Mouse (Mus musculus) intestine, embryonic 16.5 days (tissue): Measurements from ENCODE around the gene Sorcs2. TPM values are rescaled to one million over a fixed set of nuclear protein-coding genes. Genes with fewer than 3 reads are reported as not detected.

Source experiments
- ATAC-seq: fragments of 200-750 bp; cut with Nextera tagmentation; 2 replicates; pipeline ENCODE4 v1.8.0; 2017; ENCODE audit warnings: moderate TSS enrichment, moderate library complexity
- H3K27ac ChIP-seq: fragments of 300-500 bp; sonication (generic); 2 replicates; pipeline ENCODE4 v1.5.1; 2014; ENCODE audit warnings: mild to moderate bottlenecking, low read length
- H3K27me3 ChIP-seq: fragments of 300-500 bp; sonication (generic); replicated peaks from 2 replicates; pipeline ENCODE4 v1.6.1; 2014; ENCODE audit warnings: low read length, control low read depth, mixed read lengths; ENCODE audit not compliant: control insufficient read depth, insufficient read depth
- H3K36me3 ChIP-seq: fragments of 300-500 bp; sonication (generic); 2 replicates; pipeline ENCODE4 v1.6.1; 2014; ENCODE audit warnings: low read length, control low read depth; ENCODE audit not compliant: control insufficient read depth, insufficient read depth
- H3K4me1 ChIP-seq: fragments of 300-500 bp; sonication (generic); 2 replicates; pipeline ENCODE4 v1.6.1; 2014; ENCODE audit warnings: low read length, control low read depth, mixed read lengths; ENCODE audit not compliant: control insufficient read depth, insufficient read depth
- H3K4me2 ChIP-seq: fragments of 300-500 bp; sonication (generic); 2 replicates; pipeline ENCODE4 v1.6.1; 2014; ENCODE audit warnings: low read depth, low read length, control low read depth
- H3K4me3 ChIP-seq: fragments of 300-500 bp; sonication (generic); 2 replicates; pipeline ENCODE4 v1.5.1; 2014; ENCODE audit warnings: mild to moderate bottlenecking, low read length
- H3K9ac ChIP-seq: fragments of 300-500 bp; sonication (generic); 2 replicates; pipeline ENCODE4 v1.6.1; 2014; ENCODE audit warnings: low read depth, low read length
- H3K9me3 ChIP-seq: fragments of 300-500 bp; sonication (generic); 2 replicates; pipeline ENCODE4 v1.6.1; 2016; ENCODE audit warnings: low read length, control low read depth; ENCODE audit not compliant: control insufficient read depth
- WGBS: fragments of 180-500 bp; shearing (Covaris S2); extraction: QIAGEN DNeasy Blood & Tissue Kit; methylation state at CpG from one replicate; pipeline ENCODE4 v1.1.7; 2014; 5-methylcytosine and 5-hydroxymethylcytosine counted together
- polyA plus RNA-seq: library from polyadenylated mRNA; unstranded; fragments of >200 nt; fragmentation: Nextera tagmentation; extraction: Ambion mirVana; gene quantifications from 2 replicates; pipeline ENCODE4 v1.2.1, GENCODE M21; 2015

The Sorcs2 gene
- polyA plus RNA-seq, 1 experiment from 2014 or later = 8.3 TPM

- H3K9me3 ChIP-seq = no peaks in the 10 kb centered on the region
- 93% methylated on average over 3 of the region's 3 CpGs for WGBS
- no peak overlapping the region for H3K9ac ChIP-seq
- H3K4me3 ChIP-seq = no peak overlapping the region
- H3K36me3 ChIP-seq = no peaks in the 10 kb centered on the region
- no peak overlapping the region for H3K4me2 ChIP-seq
- no peaks in the 10 kb centered on the region for H3K4me1 ChIP-seq
- H3K27me3 ChIP-seq = no peaks in the 10 kb centered on the region
- H3K27ac ChIP-seq = no peak overlapping the region
- no peak for ATAC-seq
These were observed 130.7 kb downstream of the Sorcs2 start for GRCm38 (mm10) chr5:36267194-36267769.

- no peak for ATAC-seq
- no peak overlapping the region for H3K27ac ChIP-seq
- H3K27me3 ChIP-seq = no peaks in the 10 kb centered on the region
- peaks cover 3% of the 10 kb centered on the region; the same call in 1 of the 2 replicates for H3K4me1 ChIP-seq
- H3K9ac ChIP-seq = no peak overlapping the region
- H3K4me3 ChIP-seq = no peak overlapping the region
- no peak overlapping the region for H3K4me2 ChIP-seq
- H3K9me3 ChIP-seq = no peaks in the 10 kb centered on the region
- H3K36me3 ChIP-seq = no peaks in the 10 kb centered on the region
- WGBS = 51% methylated on average over 12 of the region's 12 CpGs
These were observed 137.1 kb downstream of the Sorcs2 start for GRCm38 (mm10) chr5:36260862-36261261.

- Histone ChIP-seq H3K27ac (no peak overlapping the region), H3K27me3 (no peaks in the 10 kb centered on the region), H3K4me3 (no peak overlapping the region), H3K4me2 (no peak overlapping the region), H3K9me3 (no peaks in the 10 kb centered on the region), H3K4me1 (peaks cover 3% of the 10 kb centered on the region; the same call in 1 of the 2 replicates), H3K36me3 (no peaks in the 10 kb centered on the region), H3K9ac (no peak overlapping the region)
- WGBS = 36% methylated on average over 6 of the region's 6 CpGs
- no peak for ATAC-seq
These were observed 138.2 kb downstream of the Sorcs2 start for GRCm38 (mm10) chr5:36259691-36260124.

- 86% methylated on average over 12 of the region's 12 CpGs for WGBS
- no peak for ATAC-seq
- no peaks in the 10 kb centered on the region for H3K9me3 ChIP-seq
These were observed 139.4 kb downstream of the Sorcs2 start for GRCm38 (mm10) chr5:36258387-36259181.

GRCm38 (mm10) chr5:36257008-36257407, 140.9 kb downstream of the Sorcs2 start:
- Histone ChIP-seq H3K4me3 (no peak overlapping the region), H3K27ac (no peak overlapping the region), H3K4me1 (peaks cover 10% of the 10 kb centered on the region), H3K27me3 (no peaks in the 10 kb centered on the region), H3K9ac (no peak overlapping the region), H3K9me3 (no peaks in the 10 kb centered on the region), H3K4me2 (no peak overlapping the region), H3K36me3 (no peaks in the 10 kb centered on the region)
- no peak for ATAC-seq
- 90% methylated on average over 5 of the region's 5 CpGs for WGBS

More at GRCm38 (mm10) chr5:36258387-36259181, 139.4 kb downstream of the Sorcs2 start:
- no peak overlapping the region for H3K4me3 ChIP-seq
- no peak overlapping the region for H3K9ac ChIP-seq
- no peak overlapping the region for H3K27ac ChIP-seq
- no peaks in the 10 kb centered on the region for H3K36me3 ChIP-seq
- H3K27me3 ChIP-seq = no peaks in the 10 kb centered on the region
- H3K4me2 ChIP-seq = no peak overlapping the region
- H3K4me1 ChIP-seq = peaks cover 5% of the 10 kb centered on the region

GRCm38 (mm10) chr5:36254642-36255516, 143.1 kb downstream of the Sorcs2 start:
- H3K4me1 ChIP-seq = peaks cover 9% of the 10 kb centered on the region
- peak; percentile 53; the same call in 1 of the 2 replicates for ATAC-seq
- no peaks in the 10 kb centered on the region for H3K36me3 ChIP-seq
- no peaks in the 10 kb centered on the region for H3K9me3 ChIP-seq
- no peaks in the 10 kb centered on the region for H3K27me3 ChIP-seq
- H3K9ac ChIP-seq = no peak overlapping the region
- no peak overlapping the region for H3K4me2 ChIP-seq
- H3K27ac ChIP-seq = no peak overlapping the region; the same call in 1 of the 2 replicates
- H3K4me3 ChIP-seq = no peak overlapping the region
- WGBS = 58% methylated on average over 18 of the region's 18 CpGs

- no peaks in the 10 kb centered on the region for H3K27me3 ChIP-seq
- peaks cover 9% of the 10 kb centered on the region for H3K4me1 ChIP-seq
- H3K9me3 ChIP-seq = no peaks in the 10 kb centered on the region
- H3K36me3 ChIP-seq = no peaks in the 10 kb centered on the region
- H3K27ac ChIP-seq = peak overlapping the region; percentile 69
- 55% methylated on average over 17 of the region's 17 CpGs for WGBS
- no peak overlapping the region for H3K9ac ChIP-seq
- H3K4me3 ChIP-seq = no peak overlapping the region
- H3K4me2 ChIP-seq = no peak overlapping the region
- peak; percentile 78 for ATAC-seq
These were observed 145.0 kb downstream of the Sorcs2 start for GRCm38 (mm10) chr5:36252746-36253504.

- ATAC-seq = no peak
- H3K9ac ChIP-seq = no peak overlapping the region
- H3K4me2 ChIP-seq = no peak overlapping the region
- H3K27ac ChIP-seq = no peak overlapping the region
- H3K4me3 ChIP-seq = no peak overlapping the region
- 83% methylated on average over 3 of the region's 3 CpGs for WGBS
- no peaks in the 10 kb centered on the region for H3K9me3 ChIP-seq
- H3K27me3 ChIP-seq = no peaks in the 10 kb centered on the region
- no peaks in the 10 kb centered on the region for H3K36me3 ChIP-seq
- H3K4me1 ChIP-seq = 0 out of 2 replicates have a peak, but pooled peaks cover 3% of the 10 kb centered on the region
These were observed 149.9 kb downstream of the Sorcs2 start for GRCm38 (mm10) chr5:36248022-36248421.
